Mouse (Mus musculus) midbrain, embryonic 15.5 days (tissue): ENCODE results near the gene Dnah8. TPM values are rescaled to one million over a fixed set of nuclear protein-coding genes. Genes with fewer than 3 reads are reported as not detected.

Source experiments
- ATAC-seq: fragments of 200-750 bp; cut with Nextera tagmentation; replicated peaks from 2 replicates; pipeline ENCODE4 v1.8.0; 2017; ENCODE audit warnings: moderate TSS enrichment
- H3K27ac ChIP-seq: fragments of 300-500 bp; sonication (generic); 2 replicates; pipeline ENCODE4 v1.5.1; 2015; ENCODE audit warnings: mild to moderate bottlenecking, inconsistent platforms
- H3K27me3 ChIP-seq: fragments of 300-500 bp; sonication (generic); replicated peaks from 2 replicates; pipeline ENCODE4 v1.6.1; 2015; ENCODE audit warnings: inconsistent platforms
- H3K36me3 ChIP-seq: fragments of 300-500 bp; sonication (generic); replicated peaks from 2 replicates; pipeline ENCODE4 v1.6.1; 2015; ENCODE audit warnings: inconsistent platforms
- H3K4me1 ChIP-seq: fragments of 300-500 bp; sonication (generic); 2 replicates; pipeline ENCODE4 v1.6.1; 2015; ENCODE audit warnings: inconsistent platforms
- H3K4me2 ChIP-seq: fragments of 300-500 bp; sonication (generic); 2 replicates; pipeline ENCODE4 v1.6.1; 2015; ENCODE audit warnings: inconsistent platforms, mild to moderate bottlenecking, moderate library complexity
- H3K4me3 ChIP-seq: fragments of 300-500 bp; sonication (generic); 2 replicates; pipeline ENCODE4 v1.5.1; 2015; ENCODE audit warnings: mild to moderate bottlenecking, inconsistent platforms
- H3K9ac ChIP-seq: fragments of 300-500 bp; sonication (generic); 2 replicates; pipeline ENCODE4 v1.6.1; 2015; ENCODE audit warnings: mild to moderate bottlenecking, inconsistent platforms
- H3K9me3 ChIP-seq: fragments of 300-500 bp; sonication (generic); 2 replicates; pipeline ENCODE4 v1.6.1; 2016; ENCODE audit warnings: inconsistent platforms
- WGBS: fragments of 180-500 bp; shearing (Covaris S2); methylation state at CpG from one replicate; pipeline ENCODE4 v1.1.7; 2015; ENCODE audit warnings: mixed read lengths; 5-methylcytosine and 5-hydroxymethylcytosine counted together
- polyA plus RNA-seq: library from polyadenylated mRNA; unstranded; fragments of >200 nt; fragmentation: Nextera tagmentation; extraction: Ambion mirVana; gene quantifications from 2 replicates; pipeline ENCODE4 v1.2.1, GENCODE M21; 2015

The Dnah8 gene
- polyA plus RNA-seq, 1 experiment from 2014 or later: 2.7 TPM

- Histone ChIP-seq H3K4me2 (no peak overlapping the region), H3K27ac (no peak overlapping the region), H3K27me3 (no peaks in the 10 kb centered on the region), H3K9me3 (no peaks in the 10 kb centered on the region), H3K4me1 (no peaks in the 10 kb centered on the region), H3K36me3 (no peaks in the 10 kb centered on the region), H3K9ac (no peak overlapping the region), H3K4me3 (no peak overlapping the region)
- WGBS: 91% methylated on average over 3 of the region's 3 CpGs
- ATAC-seq: no peak
Measured at GRCm38 (mm10) chr17:30739769-30740168, 115.6 kb downstream of the Dnah8 start.

DNA sequence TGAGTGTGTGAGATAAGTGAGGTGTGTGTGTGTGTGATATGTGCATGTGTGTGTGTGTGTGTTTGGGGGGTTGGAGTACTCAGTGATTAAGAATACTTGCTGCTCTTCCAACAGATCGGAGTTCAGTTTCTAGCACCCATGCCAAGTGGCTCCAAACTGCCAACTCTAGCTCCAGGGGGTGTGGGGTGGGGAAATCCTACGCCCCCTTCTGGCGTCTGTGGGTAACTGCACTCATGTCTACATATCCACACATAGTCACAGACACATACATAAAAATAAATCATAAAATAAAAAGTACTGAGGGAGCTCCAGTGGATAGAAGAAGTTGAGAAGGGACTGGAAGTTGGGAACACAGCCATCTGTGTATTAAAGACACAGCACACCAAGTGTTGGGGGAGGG is 119.8 kb downstream of the Dnah8 start:
- no peaks in the 10 kb centered on the region for H3K9me3 ChIP-seq
- no peak overlapping the region for H3K9ac ChIP-seq
- H3K27ac ChIP-seq: no peak overlapping the region
- H3K36me3 ChIP-seq: no peaks in the 10 kb centered on the region
- H3K4me1 ChIP-seq: peaks cover 6% of the 10 kb centered on the region
- H3K4me2 ChIP-seq: no peak overlapping the region
- no peak overlapping the region for H3K4me3 ChIP-seq
- H3K27me3 ChIP-seq: no peaks in the 10 kb centered on the region
- WGBS: 74% methylated on average over 3 of the region's 3 CpGs
- ATAC-seq: no peak

DNA sequence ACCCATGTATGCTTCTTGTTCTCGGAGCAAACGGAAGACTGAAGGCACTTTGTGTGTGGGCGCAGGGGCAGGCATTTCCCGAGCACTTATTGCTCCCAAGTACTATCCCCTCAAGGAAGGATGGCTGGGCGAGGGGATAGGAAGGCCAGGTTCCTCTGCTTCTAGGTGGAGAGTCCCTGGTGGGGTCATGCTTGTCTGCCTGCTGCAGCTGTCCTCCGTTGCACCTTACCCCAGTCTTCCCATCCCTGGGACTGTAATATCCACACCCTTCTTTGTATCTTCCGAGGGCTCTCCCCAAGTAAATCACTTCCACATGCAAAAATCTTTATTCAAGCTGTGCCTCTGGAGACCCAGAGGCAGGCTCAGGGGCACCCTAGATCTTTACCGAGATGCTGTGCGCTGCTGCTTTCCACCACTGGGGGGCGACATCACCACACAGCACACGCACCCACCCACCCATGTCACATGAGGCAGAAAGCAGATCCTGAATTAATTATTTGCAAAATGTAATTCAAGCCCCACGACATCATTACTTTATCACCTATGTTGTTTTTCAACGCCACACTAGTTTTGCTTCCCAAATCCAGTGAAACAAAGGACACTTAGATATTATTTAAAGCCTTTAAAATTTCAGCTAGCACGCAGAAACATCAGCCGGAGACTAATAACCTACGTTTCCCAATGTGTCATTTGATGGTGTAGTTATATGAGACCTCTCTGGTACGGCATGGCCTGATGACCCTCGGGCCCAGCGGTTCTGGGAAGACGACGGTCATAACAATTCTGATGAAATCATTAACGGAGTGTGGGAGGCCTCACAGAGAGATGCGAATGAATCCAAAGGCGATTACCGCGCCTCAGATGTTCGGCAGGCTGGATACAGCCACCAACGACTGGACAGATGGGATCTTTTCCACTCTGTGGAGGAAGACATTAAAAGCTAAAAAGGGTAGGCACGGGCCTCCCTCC is 122.2 kb downstream of the Dnah8 start:
- WGBS: 45% methylated on average over 29 of the region's 29 CpGs
- Histone ChIP-seq H3K27ac (no peak overlapping the region), H3K27me3 (no peaks in the 10 kb centered on the region), H3K36me3 (no peaks in the 10 kb centered on the region), H3K9ac (no peak overlapping the region), H3K4me2 (peak overlapping the region; percentile 8; the same call in 1 of the 2 replicates), H3K9me3 (no peaks in the 10 kb centered on the region), H3K4me1 (peaks cover 6% of the 10 kb centered on the region), H3K4me3 (no peak overlapping the region)
- peak; percentile 80 for ATAC-seq

- no peaks in the 10 kb centered on the region for H3K9me3 ChIP-seq
Measured at GRCm38 (mm10) chr17:30749391-30749790, 125.2 kb downstream of the Dnah8 start.

DNA sequence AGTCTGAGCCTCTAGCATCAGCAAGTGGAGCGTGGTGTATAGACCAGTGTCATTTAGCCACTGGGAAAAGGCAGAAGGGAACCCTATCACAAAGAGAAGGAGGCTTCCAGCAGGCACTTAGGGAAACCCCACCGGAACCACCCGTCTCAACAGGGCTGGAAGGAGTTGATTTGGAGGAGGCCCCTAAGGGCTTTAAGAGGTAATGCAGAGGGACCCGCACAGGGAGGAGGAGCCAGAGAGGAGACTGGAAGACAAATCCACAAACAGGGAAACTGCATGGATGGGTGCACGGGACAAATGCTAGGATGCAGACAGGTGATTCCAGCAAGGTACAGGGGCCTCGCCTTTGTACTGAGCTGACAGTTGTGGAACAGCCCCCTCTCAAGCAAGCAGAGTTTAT is 126.1 kb downstream of the Dnah8 start:
- WGBS: 43% methylated on average over 6 of the region's 6 CpGs
- H3K4me3 ChIP-seq: no peak overlapping the region
- no peaks in the 10 kb centered on the region for H3K36me3 ChIP-seq
- H3K4me2 ChIP-seq: no peak overlapping the region
- H3K27ac ChIP-seq: no peak overlapping the region
- H3K27me3 ChIP-seq: no peaks in the 10 kb centered on the region
- H3K4me1 ChIP-seq: peaks cover 6% of the 10 kb centered on the region
- H3K9ac ChIP-seq: no peak overlapping the region
- ATAC-seq: no peak
- H3K9me3 ChIP-seq: no peaks in the 10 kb centered on the region

More at GRCm38 (mm10) chr17:30749391-30749790, 125.2 kb downstream of the Dnah8 start:
- ATAC-seq: no peak
- H3K36me3 ChIP-seq: no peaks in the 10 kb centered on the region
- no peak overlapping the region for H3K4me2 ChIP-seq
- no peak overlapping the region for H3K4me3 ChIP-seq
- WGBS: 89% methylated on average over 12 of the region's 12 CpGs
- H3K27me3 ChIP-seq: no peaks in the 10 kb centered on the region
- no peak overlapping the region for H3K27ac ChIP-seq
- peaks cover 6% of the 10 kb centered on the region for H3K4me1 ChIP-seq
- no peak overlapping the region for H3K9ac ChIP-seq

GRCm38 (mm10) chr17:30752370-30752818 is 128.2 kb downstream of the Dnah8 start:
- 68% methylated on average over 12 of the region's 12 CpGs for WGBS
- no peak overlapping the region for H3K4me3 ChIP-seq
- no peak overlapping the region for H3K9ac ChIP-seq
- H3K27ac ChIP-seq: no peak overlapping the region
- ATAC-seq: no peak
- no peaks in the 10 kb centered on the region for H3K9me3 ChIP-seq
- H3K36me3 ChIP-seq: no peaks in the 10 kb centered on the region
- H3K4me1 ChIP-seq: no peaks in the 10 kb centered on the region
- no peaks in the 10 kb centered on the region for H3K27me3 ChIP-seq
- no peak overlapping the region for H3K4me2 ChIP-seq

GRCm38 (mm10) chr17:30753201-30753600 is 129.0 kb downstream of the Dnah8 start:
- Histone ChIP-seq H3K4me3 (no peak overlapping the region), H3K9me3 (no peaks in the 10 kb centered on the region), H3K27me3 (no peaks in the 10 kb centered on the region), H3K36me3 (no peaks in the 10 kb centered on the region), H3K9ac (no peak overlapping the region), H3K4me1 (no peaks in the 10 kb centered on the region), H3K27ac (no peak overlapping the region), H3K4me2 (no peak overlapping the region)
- no peak for ATAC-seq
- 95% methylated on average over 6 of the region's 6 CpGs for WGBS

DNA sequence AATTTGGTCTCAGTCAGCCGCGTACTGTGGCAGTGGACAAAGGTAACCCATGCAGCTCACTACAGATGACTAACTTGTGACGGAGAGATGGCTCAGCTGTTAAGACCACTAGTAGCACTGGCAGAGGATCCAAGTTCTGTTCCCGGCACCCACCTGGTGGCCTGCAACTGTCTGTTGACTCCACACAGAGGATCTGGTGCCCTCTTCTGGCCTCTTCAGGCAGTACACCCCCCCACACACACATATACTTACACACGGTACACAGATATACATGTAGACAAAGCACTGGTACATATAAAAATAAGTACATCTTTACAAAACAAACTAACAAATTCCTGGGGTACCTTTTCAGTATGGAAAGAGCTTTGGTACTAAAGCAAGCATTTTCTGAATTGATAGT is 132.6 kb downstream of the Dnah8 start:
- WGBS: 98% methylated on average over 5 of the region's 5 CpGs
- Histone ChIP-seq H3K9ac (no peak overlapping the region), H3K4me1 (no peaks in the 10 kb centered on the region), H3K36me3 (no peaks in the 10 kb centered on the region), H3K27ac (no peak overlapping the region), H3K27me3 (no peaks in the 10 kb centered on the region), H3K9me3 (no peaks in the 10 kb centered on the region), H3K4me2 (no peak overlapping the region), H3K4me3 (no peak overlapping the region)
- no peak for ATAC-seq

GRCm38 (mm10) chr17:30760307-30760706 is 136.2 kb downstream of the Dnah8 start:
- no peak for ATAC-seq
- no peak overlapping the region for H3K4me3 ChIP-seq
- no peaks in the 10 kb centered on the region for H3K9me3 ChIP-seq
- H3K27ac ChIP-seq: no peak overlapping the region
- no peak overlapping the region for H3K4me2 ChIP-seq
- H3K9ac ChIP-seq: no peak overlapping the region
- no peaks in the 10 kb centered on the region for H3K36me3 ChIP-seq
- 94% methylated on average over 4 of the region's 4 CpGs for WGBS
- H3K27me3 ChIP-seq: no peaks in the 10 kb centered on the region
- no peaks in the 10 kb centered on the region for H3K4me1 ChIP-seq

GRCm38 (mm10) chr17:30764276-30764675 is 140.1 kb downstream of the Dnah8 start:
- no peaks in the 10 kb centered on the region for H3K36me3 ChIP-seq
- H3K4me2 ChIP-seq: no peak overlapping the region
- H3K4me3 ChIP-seq: no peak overlapping the region
- H3K27ac ChIP-seq: no peak overlapping the region
- 92% methylated on average over 8 of the region's 8 CpGs for WGBS
- no peak overlapping the region for H3K9ac ChIP-seq
- H3K4me1 ChIP-seq: no peaks in the 10 kb centered on the region
- no peaks in the 10 kb centered on the region for H3K27me3 ChIP-seq
- no peaks in the 10 kb centered on the region for H3K9me3 ChIP-seq
- ATAC-seq: no peak

GRCm38 (mm10) chr17:30774416-30774815 is 150.3 kb downstream of the Dnah8 start:
- H3K4me2 ChIP-seq: no peak overlapping the region
- H3K9ac ChIP-seq: no peak overlapping the region
- no peaks in the 10 kb centered on the region for H3K27me3 ChIP-seq
- H3K4me3 ChIP-seq: no peak overlapping the region
- H3K36me3 ChIP-seq: no peaks in the 10 kb centered on the region
- no peak for ATAC-seq
- H3K9me3 ChIP-seq: no peaks in the 10 kb centered on the region
- no peak overlapping the region for H3K27ac ChIP-seq
- H3K4me1 ChIP-seq: no peaks in the 10 kb centered on the region

DNA sequence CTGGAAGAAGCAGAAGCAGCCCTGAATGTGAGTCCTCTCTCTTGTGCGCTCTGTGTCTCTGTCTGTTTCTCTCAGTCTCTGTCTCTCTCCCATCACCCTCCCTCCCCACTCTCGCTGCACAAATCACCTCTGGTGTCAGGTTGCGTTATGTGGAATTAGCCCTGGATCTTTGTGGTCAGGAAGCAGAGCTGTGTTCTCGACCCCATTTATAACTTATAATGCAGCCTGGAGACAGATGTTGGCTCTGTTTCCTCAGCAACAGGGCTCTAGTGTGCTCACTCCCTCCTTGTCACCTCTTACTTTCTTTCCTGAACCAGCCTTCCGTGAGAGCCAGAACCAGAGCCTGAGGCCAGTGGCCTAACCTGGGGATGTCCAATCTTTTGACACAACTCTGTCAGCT is 150.9 kb downstream of the Dnah8 start:
- H3K27ac ChIP-seq: no peak overlapping the region
- no peaks in the 10 kb centered on the region for H3K4me1 ChIP-seq
- H3K9me3 ChIP-seq: no peaks in the 10 kb centered on the region
- ATAC-seq: no peak
- H3K36me3 ChIP-seq: no peaks in the 10 kb centered on the region
- no peak overlapping the region for H3K4me2 ChIP-seq
- WGBS: 53% methylated on average over 5 of the region's 5 CpGs
- H3K9ac ChIP-seq: no peak overlapping the region
- no peak overlapping the region for H3K4me3 ChIP-seq
- no peaks in the 10 kb centered on the region for H3K27me3 ChIP-seq

DNA sequence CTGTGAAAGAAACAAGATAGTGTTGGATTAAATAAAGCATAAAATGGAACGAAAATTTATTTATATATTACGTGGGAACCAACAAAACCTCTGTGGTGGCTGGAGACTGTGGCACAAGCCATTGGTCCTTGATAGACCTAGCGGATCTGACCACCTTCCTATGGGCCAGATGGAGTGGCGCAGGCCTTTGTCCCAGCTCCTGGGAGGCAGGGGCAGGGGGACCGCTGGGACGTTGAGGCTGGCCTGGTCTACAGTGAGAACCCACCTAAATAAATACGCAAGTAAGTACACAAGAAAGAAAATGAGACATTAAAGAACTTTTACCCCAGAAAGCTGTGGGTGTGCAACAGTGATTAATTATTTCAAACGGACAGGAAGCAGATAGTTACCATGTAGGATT is 156.9 kb downstream of the Dnah8 start:
- 88% methylated on average over 8 of the region's 8 CpGs for WGBS
- Histone ChIP-seq H3K4me1 (no peaks in the 10 kb centered on the region), H3K9me3 (no peaks in the 10 kb centered on the region), H3K9ac (no peak overlapping the region), H3K27me3 (no peaks in the 10 kb centered on the region), H3K4me2 (no peak overlapping the region), H3K4me3 (no peak overlapping the region), H3K36me3 (no peaks in the 10 kb centered on the region), H3K27ac (no peak overlapping the region)
- ATAC-seq: no peak
